Mouse (Mus musculus): ENCODE data around the gene Olfr1196. TPM values are rescaled to one million over a fixed set of nuclear protein-coding genes. Genes with fewer than 3 reads are reported as not detected.
"Not testable (repeated sequence)": the region's sequence is repeated elsewhere in the genome, so short reads cannot be mapped to it uniquely, and the experiment has no call there.

The Olfr1196 gene
- not detected in 2 replicates for polyA plus RNA-seq (2014; fragmentation: Nextera tagmentation; extraction: Ambion mirVana)

DNA sequence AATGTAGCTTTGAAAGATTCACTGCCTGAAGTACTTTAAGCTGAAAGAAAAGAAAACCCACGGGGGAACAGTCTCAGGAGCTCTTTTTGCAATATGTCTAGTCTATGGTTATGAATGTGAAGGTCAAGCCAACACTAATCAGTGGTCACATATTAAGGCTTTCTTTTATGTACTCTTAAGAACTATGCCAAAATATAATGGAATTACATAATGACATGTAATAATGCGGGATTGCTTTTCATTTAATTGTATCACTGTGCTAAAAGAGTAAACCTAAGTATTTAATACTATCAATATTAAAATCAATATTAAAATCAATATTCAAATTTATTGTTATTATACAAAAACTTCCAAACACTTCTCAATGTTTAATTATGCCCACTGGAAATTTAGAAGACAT is at the start of gene Olfr1196:
Gene Olfr1196, minus strand, starts transcription at position 101 of the 400 bp plus-strand sequence.
- 88% methylated on average over 2 of the region's 2 CpGs for WGBS
- H3K9me3 ChIP-seq (ENCODE audit: control insufficient read depth, low read length): no peaks in the 10 kb centered on the region
- H3K36me3 ChIP-seq (ENCODE audit: control insufficient read depth, insufficient read depth, low read length): no peaks in the 10 kb centered on the region
- H3K27ac ChIP-seq (ENCODE audit: low read depth, low read length): no peak within 1 kb of the TSS
- no peak within 1 kb of the TSS for H3K4me3 ChIP-seq (ENCODE audit: low read depth, low read length)
- no peak within 1 kb of the TSS for H3K9ac ChIP-seq (replicated peaks; ENCODE audit: low read depth, low read length)
- ATAC-seq (ENCODE audit: low read depth): no peak
- no peaks in the 10 kb centered on the region for H3K27me3 ChIP-seq (ENCODE audit: control insufficient read depth, insufficient read depth, low read length)
- no peak within 1 kb of the TSS for H3K4me2 ChIP-seq (ENCODE audit: low read depth, low read length)
- H3K4me1 ChIP-seq (ENCODE audit: control insufficient read depth, insufficient read depth, low read length): no peaks in the 10 kb centered on the region

GRCm38 (mm10) chr2:88751270-88751669 is 46.9 kb upstream of the Olfr1196 start, which contains the start of gene Olfr1198:
Olfr1198 (minus strand) TSS chr2:88751370.
- no peaks in the 10 kb centered on the region for H3K27me3 ChIP-seq (ENCODE audit: control insufficient read depth, insufficient read depth, low read length)
- H3K4me2 ChIP-seq (ENCODE audit: low read depth, low read length): no peak within 1 kb of the TSS
- no peaks in the 10 kb centered on the region for H3K4me1 ChIP-seq (ENCODE audit: control insufficient read depth, insufficient read depth, low read length)
- WGBS: 97% methylated on average over 2 of the region's 2 CpGs
- no peak within 1 kb of the TSS for H3K4me3 ChIP-seq (ENCODE audit: low read depth, low read length)
- no peak within 1 kb of the TSS for H3K9ac ChIP-seq (replicated peaks; ENCODE audit: low read depth, low read length)
- H3K9me3 ChIP-seq (ENCODE audit: control insufficient read depth, low read length): no peaks in the 10 kb centered on the region
- no peak within 1 kb of the TSS for H3K27ac ChIP-seq (ENCODE audit: low read depth, low read length)
- ATAC-seq (ENCODE audit: low read depth): no peak
- no peaks in the 10 kb centered on the region for H3K36me3 ChIP-seq (ENCODE audit: control insufficient read depth, insufficient read depth, low read length)

DNA sequence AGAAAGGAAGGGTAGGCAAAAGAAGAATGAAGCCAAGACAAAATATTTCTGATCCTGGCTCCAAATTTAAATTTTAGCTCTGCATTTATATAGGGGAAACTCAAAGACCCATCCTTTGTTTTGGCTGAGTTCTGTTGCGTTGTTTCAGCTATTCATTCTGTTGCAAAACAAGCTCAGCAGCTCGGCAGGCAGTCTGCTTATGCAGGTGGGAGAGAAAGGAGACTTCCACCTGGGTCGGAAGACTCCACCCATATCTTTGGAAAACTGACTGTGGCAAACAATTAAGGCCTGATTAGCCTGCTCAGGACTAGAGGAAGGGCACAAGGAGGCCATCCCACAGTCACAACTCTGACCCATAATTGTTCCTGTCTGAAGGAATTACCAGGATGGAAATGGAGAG is 39.0 kb upstream of the Olfr1196 start:
- ATAC-seq (ENCODE audit: low read depth): no peak
- Histone ChIP-seq H3K4me1 (ENCODE audit: control insufficient read depth, insufficient read depth, low read length) (no peaks in the 10 kb centered on the region), H3K4me3 (ENCODE audit: low read depth, low read length) (no peak overlapping the region), H3K9ac (replicated peaks; ENCODE audit: low read depth, low read length) (no peak overlapping the region), H3K27ac (ENCODE audit: low read depth, low read length) (no peak overlapping the region), H3K27me3 (ENCODE audit: control insufficient read depth, insufficient read depth, low read length) (no peaks in the 10 kb centered on the region), H3K36me3 (ENCODE audit: control insufficient read depth, insufficient read depth, low read length) (no peaks in the 10 kb centered on the region), H3K4me2 (ENCODE audit: low read depth, low read length) (no peak overlapping the region), H3K9me3 (ENCODE audit: control insufficient read depth, low read length) (no peaks in the 10 kb centered on the region)
- 80% methylated on average over 3 of the region's 3 CpGs for WGBS

DNA sequence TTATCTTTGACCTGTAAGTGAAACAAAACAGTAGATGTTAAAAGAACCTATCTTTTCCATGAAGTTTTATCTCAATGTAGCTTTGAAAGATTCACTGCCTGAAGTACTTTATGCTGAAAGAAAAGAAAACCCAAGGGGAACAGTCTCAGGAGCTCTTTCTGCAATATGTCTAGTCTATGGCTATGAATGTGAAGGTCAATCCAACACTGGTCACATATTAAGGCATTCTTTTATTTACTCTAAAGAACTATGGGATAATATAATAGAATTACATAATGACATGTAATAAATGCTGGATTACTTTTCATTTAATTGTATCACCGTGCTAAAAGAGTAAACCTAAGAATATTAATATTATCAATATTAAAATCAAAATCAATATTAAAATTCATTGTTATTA is 27.9 kb upstream of the Olfr1196 start, which contains the start of gene Olfr1197:
Gene Olfr1197, minus strand, starts transcription at position 101 of the 400 bp plus-strand sequence.
- 83% methylated on average over 1 of the region's 1 CpGs for WGBS
- no peak within 1 kb of the TSS for H3K27ac ChIP-seq (ENCODE audit: low read depth, low read length)
- H3K9ac ChIP-seq (replicated peaks; ENCODE audit: low read depth, low read length): no peak within 1 kb of the TSS
- no peaks in the 10 kb centered on the region for H3K36me3 ChIP-seq (ENCODE audit: control insufficient read depth, insufficient read depth, low read length)
- H3K27me3 ChIP-seq (ENCODE audit: control insufficient read depth, insufficient read depth, low read length): no peaks in the 10 kb centered on the region
- no peak for ATAC-seq (ENCODE audit: low read depth)
- H3K4me2 ChIP-seq (ENCODE audit: low read depth, low read length): no peak within 1 kb of the TSS
- no peak within 1 kb of the TSS for H3K4me3 ChIP-seq (ENCODE audit: low read depth, low read length)
- no peaks in the 10 kb centered on the region for H3K9me3 ChIP-seq (ENCODE audit: control insufficient read depth, low read length)
- H3K4me1 ChIP-seq (ENCODE audit: control insufficient read depth, insufficient read depth, low read length): no peaks in the 10 kb centered on the region

- Histone ChIP-seq H3K4me2 (ENCODE audit: low read depth, low read length) (no peak within 1 kb of the TSS), H3K27me3 (ENCODE audit: control insufficient read depth, insufficient read depth, low read length) (no peaks in the 10 kb centered on the region), H3K36me3 (ENCODE audit: control insufficient read depth, insufficient read depth, low read length) (no peaks in the 10 kb centered on the region), H3K27ac (ENCODE audit: low read depth, low read length) (no peak within 1 kb of the TSS), H3K9ac (replicated peaks; ENCODE audit: low read depth, low read length) (no peak within 1 kb of the TSS), H3K4me1 (ENCODE audit: control insufficient read depth, insufficient read depth, low read length) (no peaks in the 10 kb centered on the region), H3K9me3 (ENCODE audit: control insufficient read depth, low read length) (no peaks in the 10 kb centered on the region), H3K4me3 (ENCODE audit: low read depth, low read length) (no peak within 1 kb of the TSS)
- no peak for ATAC-seq (ENCODE audit: low read depth)
These were observed 15.3 kb downstream of the Olfr1196 start, which contains the start of gene Olfr1195 for GRCm38 (mm10) chr2:88689087-88689486. Olfr1195 (minus strand) TSS chr2:88689187.

GRCm38 (mm10) chr2:88675328-88675727 is 29.1 kb downstream of the Olfr1196 start, which contains the start of gene Olfr1193:
Olfr1193 (plus strand) TSS chr2:88675628.
- H3K36me3 ChIP-seq (ENCODE audit: control insufficient read depth, insufficient read depth, low read length); H3K27me3 ChIP-seq (ENCODE audit: control insufficient read depth, insufficient read depth, low read length); H3K9ac ChIP-seq (replicated peaks; ENCODE audit: low read depth, low read length); H3K27ac ChIP-seq (ENCODE audit: low read depth, low read length); H3K4me1 ChIP-seq (ENCODE audit: control insufficient read depth, insufficient read depth, low read length); H3K4me3 ChIP-seq (ENCODE audit: low read depth, low read length); H3K4me2 ChIP-seq (ENCODE audit: low read depth, low read length); ATAC-seq (ENCODE audit: low read depth); H3K9me3 ChIP-seq (ENCODE audit: control insufficient read depth, low read length): not testable (repeated sequence)

GRCm38 (mm10) chr2:88648209-88648608 is 56.2 kb downstream of the Olfr1196 start, which contains the start of gene Olfr1192-ps1:
Olfr1192-ps1 (plus strand) TSS chr2:88648509.
- H3K4me3 ChIP-seq (ENCODE audit: low read depth, low read length): no peak within 1 kb of the TSS
- H3K27me3 ChIP-seq (ENCODE audit: control insufficient read depth, insufficient read depth, low read length): no peaks in the 10 kb centered on the region
- H3K36me3 ChIP-seq (ENCODE audit: control insufficient read depth, insufficient read depth, low read length): no peaks in the 10 kb centered on the region
- H3K9me3 ChIP-seq (ENCODE audit: control insufficient read depth, low read length): no peaks in the 10 kb centered on the region
- no peak within 1 kb of the TSS for H3K9ac ChIP-seq (replicated peaks; ENCODE audit: low read depth, low read length)
- no peak for ATAC-seq (ENCODE audit: low read depth)
- H3K4me1 ChIP-seq (ENCODE audit: control insufficient read depth, insufficient read depth, low read length): no peaks in the 10 kb centered on the region
- H3K4me2 ChIP-seq (ENCODE audit: low read depth, low read length): no peak within 1 kb of the TSS
- 50% methylated on average over 1 of the region's 1 CpGs for WGBS
- no peak within 1 kb of the TSS for H3K27ac ChIP-seq (ENCODE audit: low read depth, low read length)

Other genes with a start within 250 kb of the Olfr1196 start
- gene Olfr1183, start 249.7 kb downstream of the Olfr1196 start, polyA plus RNA-seq (2014; fragmentation: Nextera tagmentation; extraction: Ambion mirVana): not detected in 2 replicates
- gene Olfr1184, start 221.0 kb downstream of the Olfr1196 start, polyA plus RNA-seq (2014; fragmentation: Nextera tagmentation; extraction: Ambion mirVana): not detected in 2 replicates
- not detected in 2 replicates for gene Olfr1185-ps1, start 211.3 kb downstream of the Olfr1196 start, polyA plus RNA-seq (2014; fragmentation: Nextera tagmentation; extraction: Ambion mirVana)
- not detected in 2 replicates for gene Olfr1186, start 186.0 kb downstream of the Olfr1196 start, polyA plus RNA-seq (2014; fragmentation: Nextera tagmentation; extraction: Ambion mirVana)
- not detected in 2 replicates for gene Olfr1188, start 147.7 kb downstream of the Olfr1196 start, polyA plus RNA-seq (2014; fragmentation: Nextera tagmentation; extraction: Ambion mirVana)
- not detected in 2 replicates for gene Olfr1189, start 118.1 kb downstream of the Olfr1196 start, polyA plus RNA-seq (2014; fragmentation: Nextera tagmentation; extraction: Ambion mirVana)
- not detected in 2 replicates for gene Olfr1191-ps1, start 64.1 kb downstream of the Olfr1196 start, polyA plus RNA-seq (2014; fragmentation: Nextera tagmentation; extraction: Ambion mirVana)
- not detected in 2 replicates for gene Olfr1192-ps1, start 56.1 kb downstream of the Olfr1196 start, polyA plus RNA-seq (2014; fragmentation: Nextera tagmentation; extraction: Ambion mirVana)
- not detected in 2 replicates for gene Olfr1193, start 29.0 kb downstream of the Olfr1196 start, polyA plus RNA-seq (2014; fragmentation: Nextera tagmentation; extraction: Ambion mirVana)
- gene Olfr1195, start 15.4 kb downstream of the Olfr1196 start, polyA plus RNA-seq (2014; fragmentation: Nextera tagmentation; extraction: Ambion mirVana): not detected in 2 replicates
- not detected in 2 replicates for gene Olfr1197, start 27.8 kb upstream of the Olfr1196 start, polyA plus RNA-seq (2014; fragmentation: Nextera tagmentation; extraction: Ambion mirVana)
- not detected in 2 replicates for gene Olfr1198, start 46.8 kb upstream of the Olfr1196 start, polyA plus RNA-seq (2014; fragmentation: Nextera tagmentation; extraction: Ambion mirVana)
- gene Olfr1199, start 55.9 kb upstream of the Olfr1196 start, polyA plus RNA-seq (2014; fragmentation: Nextera tagmentation; extraction: Ambion mirVana): not detected in 2 replicates
- gene Olfr1200, start 65.9 kb upstream of the Olfr1196 start, polyA plus RNA-seq (2014; fragmentation: Nextera tagmentation; extraction: Ambion mirVana): not detected in 2 replicates
- gene Olfr1201, start 88.4 kb upstream of the Olfr1196 start, polyA plus RNA-seq (2014; fragmentation: Nextera tagmentation; extraction: Ambion mirVana): not detected in 2 replicates
- 0.05 TPM in 1 of 2 replicates, not detected in the other for gene Olfr1202, start 109.9 kb upstream of the Olfr1196 start, polyA plus RNA-seq (2014; fragmentation: Nextera tagmentation; extraction: Ambion mirVana)
- gene Olfr1205, start 125.1 kb upstream of the Olfr1196 start, polyA plus RNA-seq (2014; fragmentation: Nextera tagmentation; extraction: Ambion mirVana): not detected in 2 replicates
- not detected in 2 replicates for gene Olfr1204, start 144.7 kb upstream of the Olfr1196 start, polyA plus RNA-seq (2014; fragmentation: Nextera tagmentation; extraction: Ambion mirVana)
- not detected in 2 replicates for gene Olfr1206, start 158.6 kb upstream of the Olfr1196 start, polyA plus RNA-seq (2014; fragmentation: Nextera tagmentation; extraction: Ambion mirVana)
- not detected in 2 replicates for gene Olfr1208, start 197.7 kb upstream of the Olfr1196 start, polyA plus RNA-seq (2014; fragmentation: Nextera tagmentation; extraction: Ambion mirVana)
- gene Olfr1209, start 210.6 kb upstream of the Olfr1196 start, polyA plus RNA-seq (2014; fragmentation: Nextera tagmentation; extraction: Ambion mirVana): not detected in 2 replicates
- gene Olfr1211, start 233.5 kb upstream of the Olfr1196 start, polyA plus RNA-seq (2014; fragmentation: Nextera tagmentation; extraction: Ambion mirVana): not detected in 2 replicates
- not detected in 2 replicates for gene Olfr1212, start 249.4 kb upstream of the Olfr1196 start, polyA plus RNA-seq (2014; fragmentation: Nextera tagmentation; extraction: Ambion mirVana)